Mouse (Mus musculus): ENCODE measurements around the gene Gm20388. TPM values are rescaled to one million over a fixed set of nuclear protein-coding genes. Genes with fewer than 3 reads are reported as not detected.

Gm20388 gene
- polyA plus RNA-seq, 1 experiment: 28.1 TPM

DNA sequence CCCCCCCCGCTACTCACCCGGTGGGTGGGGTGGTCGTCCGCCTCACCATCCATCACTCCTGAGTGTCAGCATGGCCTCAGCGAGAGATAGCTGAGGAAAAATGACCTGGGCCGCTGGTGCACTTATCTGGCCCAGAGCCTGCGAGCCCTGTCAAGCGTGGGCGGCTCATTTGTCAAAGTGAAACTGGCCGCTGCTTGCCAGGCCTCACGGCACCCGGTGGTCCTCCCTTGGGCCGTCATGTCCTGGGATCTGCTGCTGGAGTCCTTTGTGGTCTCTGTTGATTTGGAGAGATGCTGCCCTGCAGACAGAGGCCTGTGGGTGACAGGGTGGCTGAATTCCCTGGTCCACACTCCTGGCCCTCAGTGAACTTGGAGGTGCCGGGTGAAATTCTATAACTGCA is 921.4 kb downstream of the Gm20388 start:
- no peak for TF ChIP-seq EP300 (IDR thresholded peaks at IDR 0.05; ENCODE audit: insufficient read depth, low read depth, low read length)
- TF ChIP-seq POLR2A (IDR thresholded peaks at IDR 0.05; ENCODE audit: insufficient read depth, low read length): no peak
- no peak for TF ChIP-seq CTCF (IDR thresholded peaks at IDR 0.05; ENCODE audit: low read depth, low read length)
- Histone ChIP-seq H3K9ac (ENCODE audit: low read depth, poor library complexity, severe bottlenecking) (no peak overlapping the region), H3K27ac (ENCODE audit: insufficient read depth, low read length) (no peak overlapping the region), H3K36me3 (ENCODE audit: control insufficient read depth, insufficient read depth, low read length, poor library complexity, severe bottlenecking) (no peaks in the 10 kb centered on the region), H3K27me3 (ENCODE audit: control insufficient read depth, insufficient read depth, low read length, poor library complexity, severe bottlenecking) (no peaks in the 10 kb centered on the region), H3K9me3 (replicated peaks; ENCODE audit: control insufficient read depth, insufficient read depth, low read length, poor library complexity, severe bottlenecking) (no peaks in the 10 kb centered on the region), H3K4me3 (ENCODE audit: low read depth, low read length) (no peak overlapping the region), H3K4me1 (ENCODE audit: control insufficient read depth, insufficient read depth, low read length) (peaks cover 3% of the 10 kb centered on the region)

DNA sequence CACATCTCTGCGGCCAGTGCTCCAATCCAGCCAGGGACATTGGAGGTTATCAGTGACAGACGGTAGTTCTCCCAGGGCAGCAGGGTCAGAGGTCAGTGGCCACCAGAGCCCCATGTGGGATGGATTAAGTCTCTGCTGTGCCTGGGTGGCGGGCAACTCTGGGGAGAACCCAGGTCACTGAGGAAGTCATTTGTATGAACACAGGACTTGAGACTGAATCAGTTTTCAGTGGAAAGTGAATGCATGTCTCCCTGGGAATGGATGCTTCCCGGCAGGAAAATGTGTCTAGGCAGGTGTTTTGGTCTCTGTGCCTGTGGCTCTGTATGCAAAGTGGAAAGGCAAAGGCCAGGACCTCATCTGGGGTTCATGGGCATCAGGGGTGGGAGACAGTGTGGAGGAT is 922.6 kb downstream of the Gm20388 start:
- Histone ChIP-seq H3K27me3 (ENCODE audit: control insufficient read depth, insufficient read depth, low read length, poor library complexity, severe bottlenecking) (no peaks in the 10 kb centered on the region), H3K36me3 (ENCODE audit: control insufficient read depth, insufficient read depth, low read length, poor library complexity, severe bottlenecking) (no peaks in the 10 kb centered on the region), H3K4me1 (ENCODE audit: control insufficient read depth, insufficient read depth, low read length) (no peaks in the 10 kb centered on the region), H3K27ac (ENCODE audit: insufficient read depth, low read length) (no peak overlapping the region), H3K9ac (ENCODE audit: low read depth, poor library complexity, severe bottlenecking) (no peak overlapping the region), H3K4me3 (ENCODE audit: low read depth, low read length) (no peak overlapping the region), H3K9me3 (replicated peaks; ENCODE audit: control insufficient read depth, insufficient read depth, low read length, poor library complexity, severe bottlenecking) (no peaks in the 10 kb centered on the region)
- TF ChIP-seq EP300 (IDR thresholded peaks at IDR 0.05; ENCODE audit: insufficient read depth, low read depth, low read length): no peak
- TF ChIP-seq CTCF (IDR thresholded peaks at IDR 0.05; ENCODE audit: low read depth, low read length): no peak
- no peak for TF ChIP-seq POLR2A (IDR thresholded peaks at IDR 0.05; ENCODE audit: insufficient read depth, low read length)

DNA sequence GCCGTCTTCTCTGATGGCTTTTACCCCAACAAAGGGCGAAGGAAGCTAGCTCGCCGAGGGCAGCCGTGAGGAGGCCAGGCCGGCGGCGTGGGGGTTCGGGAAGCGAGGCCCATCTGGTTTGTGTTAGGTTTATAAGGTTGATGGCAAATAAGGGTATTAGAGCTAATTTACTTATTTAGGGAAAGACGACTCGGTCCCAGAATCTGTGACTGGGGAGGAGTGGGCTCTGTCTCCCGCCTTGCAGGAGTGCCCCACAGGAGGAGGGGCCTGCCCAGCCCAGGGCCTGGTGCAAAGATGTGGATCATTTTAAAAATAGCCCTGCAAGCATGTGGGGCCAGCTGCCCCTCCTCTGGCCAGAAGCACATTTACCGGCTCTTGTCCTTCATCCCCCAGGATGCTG is 928.4 kb downstream of the Gm20388 start:
- H3K9ac ChIP-seq (ENCODE audit: low read depth, poor library complexity, severe bottlenecking): no peak overlapping the region
- no peaks in the 10 kb centered on the region for H3K4me1 ChIP-seq (ENCODE audit: control insufficient read depth, insufficient read depth, low read length)
- H3K9me3 ChIP-seq (replicated peaks; ENCODE audit: control insufficient read depth, insufficient read depth, low read length, poor library complexity, severe bottlenecking): no peaks in the 10 kb centered on the region
- H3K27ac ChIP-seq (ENCODE audit: insufficient read depth, low read length): no peak overlapping the region
- TF ChIP-seq POLR2A (IDR thresholded peaks at IDR 0.05; ENCODE audit: insufficient read depth, low read length): no peak
- no peak for TF ChIP-seq EP300 (IDR thresholded peaks at IDR 0.05; ENCODE audit: insufficient read depth, low read depth, low read length)
- TF ChIP-seq CTCF (IDR thresholded peaks at IDR 0.05; ENCODE audit: low read depth, low read length): no peak
- no peaks in the 10 kb centered on the region for H3K27me3 ChIP-seq (ENCODE audit: control insufficient read depth, insufficient read depth, low read length, poor library complexity, severe bottlenecking)
- no peak overlapping the region for H3K4me3 ChIP-seq (ENCODE audit: low read depth, low read length)
- no peaks in the 10 kb centered on the region for H3K36me3 ChIP-seq (ENCODE audit: control insufficient read depth, insufficient read depth, low read length, poor library complexity, severe bottlenecking)

DNA sequence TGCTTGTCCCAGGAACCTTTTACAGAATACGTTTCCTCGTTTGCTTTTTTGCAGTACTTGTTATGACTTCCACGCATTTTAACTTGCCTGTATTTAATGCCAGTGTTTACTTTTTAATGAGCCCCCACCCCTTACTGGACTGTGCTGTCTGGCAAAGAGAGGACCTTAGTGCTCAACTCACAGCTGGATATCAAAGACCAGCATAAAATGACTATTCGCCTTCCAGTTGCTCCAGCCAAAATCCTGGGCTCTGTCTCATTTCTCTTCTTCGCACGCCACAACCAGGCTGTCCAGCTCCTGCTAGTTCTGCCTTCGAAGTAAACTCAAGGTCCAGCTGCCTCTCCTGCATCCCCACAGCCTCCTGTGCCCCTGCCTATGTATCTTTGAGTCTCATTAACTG is 932.4 kb downstream of the Gm20388 start:
- no peak overlapping the region for H3K9ac ChIP-seq (ENCODE audit: low read depth, poor library complexity, severe bottlenecking)
- H3K27me3 ChIP-seq (ENCODE audit: control insufficient read depth, insufficient read depth, low read length, poor library complexity, severe bottlenecking): no peaks in the 10 kb centered on the region
- no peak overlapping the region for H3K4me3 ChIP-seq (ENCODE audit: low read depth, low read length)
- H3K4me1 ChIP-seq (ENCODE audit: control insufficient read depth, insufficient read depth, low read length): no peaks in the 10 kb centered on the region
- H3K36me3 ChIP-seq (ENCODE audit: control insufficient read depth, insufficient read depth, low read length, poor library complexity, severe bottlenecking): no peaks in the 10 kb centered on the region
- H3K9me3 ChIP-seq (replicated peaks; ENCODE audit: control insufficient read depth, insufficient read depth, low read length, poor library complexity, severe bottlenecking): no peaks in the 10 kb centered on the region
- H3K27ac ChIP-seq (ENCODE audit: insufficient read depth, low read length): no peak overlapping the region
- TF ChIP-seq POLR2A (IDR thresholded peaks at IDR 0.05; ENCODE audit: insufficient read depth, low read length): no peak
- no peak for TF ChIP-seq EP300 (IDR thresholded peaks at IDR 0.05; ENCODE audit: insufficient read depth, low read depth, low read length)
- no peak for TF ChIP-seq CTCF (IDR thresholded peaks at IDR 0.05; ENCODE audit: low read depth, low read length)

DNA sequence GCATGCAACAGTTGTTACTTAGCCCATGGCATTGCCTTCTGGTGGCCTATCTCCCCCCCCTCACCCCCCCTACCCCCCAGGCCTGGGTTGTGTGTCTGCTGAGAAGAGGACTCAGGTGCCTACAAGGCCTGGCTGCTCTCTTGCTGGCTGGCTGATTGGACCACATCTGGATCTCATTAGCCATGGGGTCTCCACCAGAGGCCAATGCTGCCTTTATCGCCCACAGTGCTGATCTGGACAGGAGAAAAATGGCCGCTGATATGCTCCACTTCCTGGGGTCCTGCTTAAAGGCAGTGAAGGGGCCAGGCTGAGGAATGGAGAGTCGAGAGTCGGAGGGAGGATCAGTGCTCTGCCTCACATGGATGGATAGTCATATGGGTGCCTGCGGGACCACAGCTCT is 935.4 kb downstream of the Gm20388 start:
- Histone ChIP-seq H3K36me3 (ENCODE audit: control insufficient read depth, insufficient read depth, low read length, poor library complexity, severe bottlenecking) (no peaks in the 10 kb centered on the region), H3K9me3 (replicated peaks; ENCODE audit: control insufficient read depth, insufficient read depth, low read length, poor library complexity, severe bottlenecking) (no peaks in the 10 kb centered on the region), H3K27ac (ENCODE audit: insufficient read depth, low read length) (no peak overlapping the region), H3K9ac (ENCODE audit: low read depth, poor library complexity, severe bottlenecking) (no peak overlapping the region), H3K4me1 (ENCODE audit: control insufficient read depth, insufficient read depth, low read length) (no peaks in the 10 kb centered on the region), H3K4me3 (ENCODE audit: low read depth, low read length) (no peak overlapping the region), H3K27me3 (ENCODE audit: control insufficient read depth, insufficient read depth, low read length, poor library complexity, severe bottlenecking) (no peaks in the 10 kb centered on the region)
- no peak for TF ChIP-seq POLR2A (IDR thresholded peaks at IDR 0.05; ENCODE audit: insufficient read depth, low read length)
- TF ChIP-seq EP300 (IDR thresholded peaks at IDR 0.05; ENCODE audit: insufficient read depth, low read depth, low read length): no peak
- TF ChIP-seq CTCF (IDR thresholded peaks at IDR 0.05; ENCODE audit: low read depth, low read length): no peak

DNA sequence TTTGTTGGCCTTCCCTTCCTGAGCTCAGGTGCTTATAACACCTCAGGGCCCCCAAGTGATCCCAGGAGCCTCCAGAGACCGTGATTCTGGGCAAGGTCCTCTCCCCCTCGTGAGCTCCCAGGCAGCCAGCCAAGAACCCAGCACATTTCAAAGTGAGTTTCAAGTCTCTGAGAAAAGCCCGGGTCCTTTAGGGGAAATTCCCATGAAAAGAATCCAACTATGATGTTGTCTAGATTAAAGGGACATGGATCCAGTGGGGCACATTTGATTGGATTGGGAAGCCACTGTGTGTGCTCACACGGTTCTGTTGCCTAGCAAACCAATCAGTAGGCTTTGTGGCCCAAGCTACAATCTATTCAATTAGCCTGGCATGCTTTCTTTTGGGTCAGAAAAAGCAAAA is 936.6 kb downstream of the Gm20388 start:
- Histone ChIP-seq H3K27me3 (ENCODE audit: control insufficient read depth, insufficient read depth, low read length, poor library complexity, severe bottlenecking) (no peaks in the 10 kb centered on the region), H3K9me3 (replicated peaks; ENCODE audit: control insufficient read depth, insufficient read depth, low read length, poor library complexity, severe bottlenecking) (no peaks in the 10 kb centered on the region), H3K9ac (ENCODE audit: low read depth, poor library complexity, severe bottlenecking) (no peak overlapping the region), H3K27ac (ENCODE audit: insufficient read depth, low read length) (no peak overlapping the region), H3K4me1 (ENCODE audit: control insufficient read depth, insufficient read depth, low read length) (no peaks in the 10 kb centered on the region), H3K4me3 (ENCODE audit: low read depth, low read length) (no peak overlapping the region), H3K36me3 (ENCODE audit: control insufficient read depth, insufficient read depth, low read length, poor library complexity, severe bottlenecking) (no peaks in the 10 kb centered on the region)
- no peak for TF ChIP-seq CTCF (IDR thresholded peaks at IDR 0.05; ENCODE audit: low read depth, low read length)
- no peak for TF ChIP-seq POLR2A (IDR thresholded peaks at IDR 0.05; ENCODE audit: insufficient read depth, low read length)
- TF ChIP-seq EP300 (IDR thresholded peaks at IDR 0.05; ENCODE audit: insufficient read depth, low read depth, low read length): no peak

Data from ES-Bruce4 (cell line).